Mouse (Mus musculus) frontal cortex, adult (tissue): ENCODE measurements at regions not wholly inside any gene's neighbourhood (a gene's known extent, or its start where the extent isn't known, plus 50 kb on each side); places are given as distances from the start of the nearest gene placed in this dataset.

Experiments used
- ATAC-seq: cut with Nextera tagmentation; 2 replicates; pipeline ENCODE4 v1.9.2; 2017; ENCODE audit warnings: mild to moderate bottlenecking, moderate library complexity, mixed read lengths; ENCODE audit not compliant: low TSS enrichment

GRCm38 (mm10) chr9:61046517-61046916 is 252.2 kb downstream of the Uaca start:
- ATAC-seq, result no peak; the same call in 1 of the 2 replicates

GRCm38 (mm10) chr9:61047289-61047688 is 252.9 kb downstream of the Uaca start:
- ATAC-seq, result no peak

- ATAC-seq, result no peak
Observed at GRCm38 (mm10) chr9:61048576-61048975, 254.2 kb downstream of the Uaca start.

DNA sequence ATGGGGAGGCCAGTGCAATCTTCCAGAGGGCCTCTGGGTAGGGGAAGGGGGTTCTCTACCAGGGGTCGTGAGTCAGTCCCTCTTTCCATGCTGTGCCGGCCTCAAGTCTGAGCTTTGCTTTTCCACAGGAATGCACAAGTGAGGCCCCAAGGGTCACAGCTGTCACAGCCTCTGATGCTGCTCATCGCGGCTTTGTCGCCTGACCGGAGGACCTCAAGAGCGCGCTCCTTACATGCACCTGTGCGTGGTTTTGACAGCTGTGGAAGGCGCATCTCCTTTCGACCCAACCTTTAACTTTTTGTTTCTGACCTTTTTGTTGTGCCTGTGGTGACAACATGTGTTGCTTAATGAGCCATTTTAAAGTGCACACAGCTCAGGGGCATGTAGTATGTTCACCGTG is 258.3 kb downstream of the Uaca start:
- no peak for ATAC-seq

DNA sequence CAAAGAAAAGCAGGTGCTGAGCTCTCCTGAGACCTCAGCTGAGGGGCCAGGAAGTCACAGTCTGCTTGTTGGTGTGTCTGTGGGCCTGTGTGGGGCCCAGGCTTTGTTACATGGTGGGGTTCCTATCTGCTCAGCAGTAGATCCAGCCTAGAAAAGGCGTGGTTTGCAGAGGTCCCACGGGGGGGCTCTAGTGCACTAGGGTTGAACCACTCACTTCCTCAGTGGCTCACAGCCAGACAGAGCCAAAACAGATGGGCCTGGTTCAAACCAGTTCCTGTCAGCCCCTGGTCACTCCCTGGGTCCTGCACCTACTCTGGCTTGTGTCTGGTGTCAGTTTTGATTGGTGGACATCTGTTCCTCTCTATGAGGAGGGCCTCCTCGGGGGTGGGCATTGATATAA is 260.1 kb downstream of the Uaca start:
- ATAC-seq, result no peak

GRCm38 (mm10) chr9:61055392-61055791 is 261.1 kb downstream of the Uaca start:
- no peak for ATAC-seq

DNA sequence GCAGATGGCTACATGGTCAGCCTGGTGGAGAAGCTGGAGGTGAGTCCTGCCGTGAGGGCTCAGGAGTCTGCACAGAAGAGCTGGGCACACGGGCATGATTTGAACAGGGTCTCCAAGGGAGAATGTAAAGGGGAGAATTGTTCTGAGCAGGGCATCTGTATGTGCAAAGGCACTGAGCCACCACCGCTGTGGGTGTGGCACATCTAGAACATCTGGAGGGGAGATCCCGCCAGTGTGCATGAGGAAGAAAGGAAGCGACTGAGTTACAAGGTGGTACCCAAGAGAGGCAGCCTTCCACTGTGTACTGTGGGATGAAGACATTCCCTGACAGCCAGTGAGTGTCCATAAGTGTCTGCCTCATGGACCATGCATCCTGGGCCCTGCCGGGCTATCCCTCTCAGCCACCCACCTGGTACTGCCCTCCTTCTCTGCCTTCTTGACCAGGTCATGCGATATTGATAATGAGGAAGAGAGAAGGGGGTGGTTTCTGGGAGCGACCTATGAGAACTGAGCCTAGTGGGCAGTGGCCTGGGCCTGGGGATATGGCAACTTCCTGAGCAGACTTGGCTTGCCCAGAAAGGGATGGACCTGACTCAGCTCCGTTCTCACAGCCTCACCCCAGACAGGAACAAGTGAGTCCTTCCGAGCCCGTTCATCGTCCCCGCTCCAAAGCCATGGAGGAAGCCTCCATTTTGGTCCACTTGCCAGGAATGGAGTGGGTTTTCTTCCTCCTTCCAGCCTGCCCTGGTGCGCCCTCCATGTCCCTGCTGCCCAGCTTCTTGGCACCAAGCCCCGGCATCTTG is 261.8 kb downstream of the Uaca start:
- ATAC-seq, result no peak; the same call in 1 of the 2 replicates

GRCm38 (mm10) chr9:61056731-61057270 is 262.5 kb downstream of the Uaca start:
- ATAC-seq, result no peak; the same call in 1 of the 2 replicates

DNA sequence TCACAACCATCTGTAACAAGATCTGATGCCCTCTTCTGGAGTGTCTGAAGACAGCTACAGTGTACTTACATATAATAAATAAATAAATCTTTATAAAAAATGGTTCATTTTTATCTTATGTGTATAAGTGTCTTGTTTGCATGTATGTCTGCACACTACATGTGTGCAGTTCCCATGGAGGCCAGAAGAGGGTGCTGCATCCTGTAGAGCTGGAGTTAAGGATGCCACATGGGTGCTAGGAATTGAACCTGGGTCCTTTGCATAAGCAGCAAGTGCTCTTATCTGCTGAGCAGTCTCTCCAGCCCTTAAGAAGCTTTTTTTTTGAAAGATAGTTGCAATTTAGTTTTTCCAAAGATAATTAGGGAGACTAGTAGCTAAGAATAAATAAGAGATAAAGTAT is 264.9 kb downstream of the Uaca start:
- ATAC-seq, result no peak

DNA sequence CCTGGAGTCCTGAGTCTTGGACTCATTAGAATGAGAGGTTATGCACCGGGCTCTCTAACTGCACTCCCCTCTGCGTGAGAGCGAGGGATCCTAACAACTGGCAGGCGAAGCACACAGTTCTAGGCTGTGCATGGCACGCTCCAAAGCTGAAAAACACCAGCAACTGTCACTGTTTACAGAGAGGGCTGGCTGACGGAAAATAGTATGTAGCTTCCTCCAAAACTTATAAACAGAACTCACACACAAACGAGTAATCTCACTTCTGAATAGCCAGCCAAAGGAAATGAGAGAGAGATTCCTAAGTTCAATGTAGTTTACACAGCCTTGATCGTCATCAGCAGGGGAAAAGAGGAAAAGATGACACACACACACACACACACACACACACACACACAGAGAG is 266.6 kb downstream of the Uaca start:
- ATAC-seq, result no peak

- ATAC-seq, result no peak
Observed at GRCm38 (mm10) chr9:61064714-61065305, 270.5 kb downstream of the Uaca start.

DNA sequence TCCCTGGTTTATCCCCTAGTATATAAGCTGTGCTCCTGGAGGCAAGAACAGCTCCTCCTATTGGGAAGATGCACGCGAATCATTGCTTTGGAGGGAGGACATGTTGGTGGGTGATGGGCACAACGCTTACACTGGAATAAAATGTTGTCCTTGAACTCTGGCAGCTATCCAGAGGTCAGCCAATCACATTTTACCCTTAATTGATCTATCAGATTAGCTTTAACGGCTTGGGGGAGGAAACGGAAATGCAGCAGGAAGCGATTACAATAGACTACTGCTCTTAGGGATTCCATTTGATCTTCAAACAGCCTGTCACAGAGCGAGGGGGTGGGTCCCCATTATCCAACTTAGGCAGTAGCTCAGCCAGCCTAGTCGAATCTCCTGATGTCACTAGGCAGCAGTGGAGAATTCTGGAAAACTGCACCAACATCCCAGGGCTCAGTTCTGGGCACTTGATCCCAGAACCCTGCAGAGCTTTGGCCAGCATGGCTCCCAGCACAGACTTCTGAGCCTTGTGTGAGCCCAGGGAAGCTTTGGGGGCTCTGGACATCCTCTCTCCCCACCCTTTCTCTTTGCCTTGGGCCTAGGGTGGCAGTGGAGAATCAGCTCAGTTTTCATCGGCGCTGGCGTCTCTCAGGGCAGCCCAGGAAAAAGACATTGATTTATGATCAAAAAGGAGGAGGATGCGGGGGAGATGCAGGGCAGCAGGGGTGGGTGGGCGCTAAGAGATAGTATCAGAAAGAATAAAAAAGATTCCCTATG is 275.4 kb downstream of the Uaca start:
- no peak for ATAC-seq

DNA sequence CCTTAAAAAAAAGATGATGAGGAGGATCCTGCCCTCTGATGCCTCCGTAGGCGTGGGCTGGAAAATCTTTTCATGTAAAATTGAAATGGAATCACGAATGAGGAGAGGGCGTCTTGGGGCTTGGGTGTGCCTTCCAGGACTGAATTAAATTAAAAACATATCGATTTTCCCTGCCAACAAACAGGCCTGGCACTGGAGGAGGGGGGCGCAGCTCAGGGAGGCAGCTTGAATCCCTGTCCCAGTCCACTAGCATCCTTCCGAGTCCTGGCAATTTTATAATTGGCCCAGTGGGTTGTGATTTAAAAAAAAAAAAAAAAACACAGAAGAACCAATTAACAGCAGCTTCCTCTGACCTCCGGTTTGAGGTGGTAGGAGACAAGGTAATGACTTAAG is 276.0 kb downstream of the Uaca start:
- ATAC-seq, result no peak

DNA sequence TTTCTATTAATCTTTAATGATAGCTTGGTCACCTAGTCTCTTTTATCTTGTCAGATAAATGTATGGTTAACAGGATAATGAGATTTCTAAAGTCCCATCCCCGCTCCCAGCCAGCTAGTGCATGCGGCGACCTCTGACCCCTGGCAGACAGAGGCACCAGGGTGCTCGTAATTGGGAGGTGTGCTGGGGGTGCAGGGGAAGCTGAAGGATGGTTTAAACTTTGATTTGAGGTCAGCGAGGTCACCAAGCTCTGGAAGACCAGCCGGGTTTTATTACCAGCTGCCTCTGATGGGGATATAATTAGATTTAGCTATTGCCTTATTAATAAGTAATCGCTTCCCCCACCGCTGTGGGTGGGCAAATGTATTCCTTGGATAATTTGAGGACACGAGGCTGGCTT is 276.5 kb downstream of the Uaca start:
- ATAC-seq, result no peak

GRCm38 (mm10) chr9:61073482-61073881 is 279.1 kb downstream of the Uaca start:
- ATAC-seq, result no peak

DNA sequence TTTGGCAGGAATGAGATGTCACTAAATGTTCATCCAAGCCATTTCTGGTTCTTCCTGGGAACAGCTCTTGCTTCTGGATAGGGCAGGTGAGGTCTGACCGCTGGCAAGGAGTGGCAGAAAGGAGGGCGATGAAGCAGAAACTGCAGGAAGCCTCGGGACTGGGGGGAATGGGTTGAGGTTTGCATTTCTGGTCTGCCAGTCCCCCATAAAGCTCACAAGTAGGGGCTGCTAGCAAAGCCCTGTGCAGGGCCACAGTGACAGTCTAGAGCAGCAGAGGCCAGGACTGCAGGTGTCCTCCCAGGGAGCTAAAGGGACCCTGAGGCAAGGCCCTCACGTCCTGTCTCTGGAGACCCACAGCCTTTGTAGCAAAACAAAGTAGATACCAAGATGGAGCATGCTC is 280.7 kb downstream of the Uaca start:
- ATAC-seq, result no peak

DNA sequence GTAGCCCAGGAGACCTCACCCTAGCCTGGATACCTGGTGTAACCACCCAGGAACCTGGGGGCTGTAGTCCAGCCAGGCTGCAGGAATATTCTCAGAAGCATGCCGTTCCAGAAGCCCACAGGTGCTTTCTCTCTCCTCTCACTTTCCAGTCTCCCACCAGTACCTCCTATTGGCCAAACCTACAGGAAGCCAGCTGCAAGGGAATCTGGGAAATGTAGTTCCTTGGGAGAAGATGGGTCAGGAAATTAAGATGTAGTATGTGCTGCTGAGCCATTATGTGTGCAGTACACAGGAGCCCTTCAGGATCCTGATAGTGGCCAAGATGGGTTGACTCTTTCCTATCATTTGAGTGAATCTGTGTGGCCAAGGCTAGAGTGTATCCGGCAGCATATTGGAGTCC is 282.8 kb downstream of the Uaca start:
- ATAC-seq, result no peak; the same call in 1 of the 2 replicates

GRCm38 (mm10) chr9:61077807-61078206 is 283.5 kb downstream of the Uaca start:
- ATAC-seq, result no peak

GRCm38 (mm10) chr9:61081474-61082021 is 287.2 kb downstream of the Uaca start:
- no peak for ATAC-seq

GRCm38 (mm10) chr9:61084655-61085230 is 287.4 kb upstream of the Tle3 start:
- no peak for ATAC-seq

DNA sequence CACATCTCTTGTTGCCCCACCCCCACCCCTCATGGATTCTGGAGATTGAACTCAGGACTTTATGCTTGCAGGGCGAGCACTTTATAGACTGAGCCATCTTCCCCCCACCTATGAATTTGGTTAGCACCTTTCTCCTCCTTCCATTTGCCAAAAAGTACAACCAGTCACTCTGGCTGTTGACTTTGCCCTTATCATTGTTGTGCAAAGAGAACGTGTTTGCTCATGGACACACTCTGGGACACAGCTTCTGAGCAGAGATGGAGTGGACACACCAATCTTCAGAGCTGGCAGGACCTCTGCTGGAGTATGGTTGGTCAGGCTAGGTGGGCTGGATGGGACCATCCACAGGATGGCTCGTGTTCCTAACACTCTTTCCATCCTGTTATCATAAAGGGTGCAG is 285.1 kb upstream of the Tle3 start:
- no peak for ATAC-seq
